Mouse (Mus musculus) NIH3T3 (cell line): Measurements from ENCODE around the gene Ube2u.
"Not testable (repeated sequence)": the region's sequence is repeated elsewhere in the genome, so short reads cannot be mapped to it uniquely, and the experiment has no call there.

ENCODE experiments used
- DNase-seq: peaks from one replicate; pipeline ENCODE4 v3.0.0-alpha.2; 2012; ENCODE audit warnings: low read depth

Gene Ube2u

DNA sequence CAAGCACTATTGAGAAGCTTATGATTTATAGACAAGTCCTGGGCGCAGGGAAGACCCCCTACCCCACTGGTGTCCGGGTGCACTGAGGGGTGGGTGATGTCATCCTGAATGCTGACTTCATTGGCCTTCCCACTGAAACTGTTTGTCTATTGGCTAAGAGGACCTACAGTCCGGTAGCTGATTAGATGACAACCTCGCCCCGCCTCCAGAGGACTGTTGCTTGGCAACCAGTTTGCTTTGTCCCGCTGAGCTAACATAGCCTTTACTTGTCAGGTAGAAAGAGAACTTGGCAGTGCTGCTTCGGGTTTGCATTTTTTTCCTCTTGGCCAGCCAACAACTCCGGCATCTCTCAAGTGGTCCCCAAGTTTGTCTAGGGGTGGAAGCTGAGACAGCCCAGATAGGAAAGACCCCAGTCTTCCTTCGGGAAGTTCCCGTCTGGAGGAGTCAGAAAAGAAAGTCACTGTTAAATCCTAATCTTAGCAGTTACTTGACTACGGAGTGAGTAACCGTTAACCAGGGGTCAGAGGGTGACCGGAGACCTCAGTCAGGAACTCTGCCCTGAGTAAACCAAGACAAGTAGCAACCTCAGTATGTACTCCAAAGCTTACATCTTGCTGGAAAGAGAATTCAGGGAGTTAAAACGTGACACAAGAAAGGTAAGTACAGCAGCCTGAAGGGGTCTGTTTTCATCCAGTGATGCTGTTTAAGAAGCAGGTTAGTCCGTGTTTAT is at the start of gene Ube2u:
TSS of gene Ube2u (plus strand) at position 258 of the 730 bp plus-strand sequence.
- DNase-seq: no peak

DNA sequence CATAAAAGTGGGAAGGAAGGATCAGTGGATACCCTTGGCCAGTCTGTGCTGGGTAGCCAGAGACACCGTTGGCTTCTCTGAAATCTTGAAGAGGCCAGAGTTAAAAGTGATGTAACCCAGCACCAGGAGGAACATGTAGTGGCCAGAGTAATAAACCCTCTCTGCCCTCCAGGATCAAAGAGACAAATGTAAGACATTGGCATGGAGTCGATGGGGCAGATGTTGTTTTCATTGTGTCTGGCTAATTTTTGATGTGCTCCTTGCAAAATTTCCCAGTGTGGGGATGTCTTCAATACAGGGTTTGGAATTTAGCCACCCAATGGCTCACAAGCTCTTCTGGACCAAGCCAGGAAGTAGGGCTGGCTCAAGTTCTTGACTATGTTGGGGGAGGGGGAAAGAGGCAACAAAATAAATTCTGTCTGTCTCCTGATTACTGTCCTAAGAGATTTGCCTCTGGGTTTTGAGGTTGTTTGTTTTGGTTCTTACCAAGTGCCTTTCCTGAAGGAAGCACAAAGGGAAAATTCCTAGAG is 49.2 kb upstream of the Ube2u start:
- peak; percentile 19 for DNase-seq

- peak; percentile 52 for DNase-seq
These were observed 43.1 kb upstream of the Ube2u start for GRCm38 (mm10) chr4:100435281-100436168.

GRCm38 (mm10) chr4:100436169-100436547 is 42.5 kb upstream of the Ube2u start:
- no peak for DNase-seq

DNA sequence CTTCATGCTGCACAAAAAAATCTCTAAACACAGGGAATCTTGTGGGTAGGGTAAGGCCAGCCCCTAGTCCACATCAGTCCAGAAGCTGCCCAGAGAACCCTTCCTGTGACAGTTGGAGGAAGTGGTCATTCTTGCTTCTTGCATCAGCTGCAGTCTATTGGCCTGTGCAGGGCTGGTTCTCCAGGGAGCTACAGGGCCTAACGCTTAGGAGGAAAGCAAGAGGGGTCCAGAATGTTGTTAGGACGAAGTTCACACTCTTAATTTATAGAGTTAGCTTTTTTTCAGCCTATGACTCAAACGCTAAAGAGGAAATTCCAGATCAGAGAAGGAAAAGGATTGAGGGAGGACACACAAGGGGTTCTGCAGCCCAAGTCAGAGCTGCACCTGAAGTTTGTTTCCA is 31.8 kb upstream of the Ube2u start:
- peak; percentile 28 for DNase-seq

- DNase-seq: peak; percentile 86
These were observed 16.0 kb upstream of the Ube2u start for GRCm38 (mm10) chr4:100462493-100463120.

- DNase-seq: no peak
These were observed 9.8 kb downstream of the Ube2u start for GRCm38 (mm10) chr4:100488447-100488846.

DNA sequence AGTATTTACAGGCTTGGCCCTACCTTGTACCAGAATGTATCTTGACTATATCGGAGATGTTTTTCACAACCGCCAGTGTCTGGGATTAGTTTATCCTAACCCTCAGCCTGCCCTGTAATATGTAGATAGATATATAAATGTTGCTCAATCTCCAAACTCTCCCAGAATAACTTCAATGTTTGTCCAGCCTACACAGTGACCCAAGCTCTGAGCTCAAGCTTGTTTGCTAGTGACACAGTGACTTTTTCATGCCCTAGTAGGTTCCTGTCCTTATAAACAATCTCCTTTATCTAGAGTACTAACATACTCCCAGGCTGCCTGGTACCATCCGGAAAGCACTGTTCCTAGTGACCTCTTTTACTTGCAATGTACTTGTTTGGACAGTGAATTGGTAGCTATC is 16.5 kb downstream of the Ube2u start:
- no peak for DNase-seq

DNA sequence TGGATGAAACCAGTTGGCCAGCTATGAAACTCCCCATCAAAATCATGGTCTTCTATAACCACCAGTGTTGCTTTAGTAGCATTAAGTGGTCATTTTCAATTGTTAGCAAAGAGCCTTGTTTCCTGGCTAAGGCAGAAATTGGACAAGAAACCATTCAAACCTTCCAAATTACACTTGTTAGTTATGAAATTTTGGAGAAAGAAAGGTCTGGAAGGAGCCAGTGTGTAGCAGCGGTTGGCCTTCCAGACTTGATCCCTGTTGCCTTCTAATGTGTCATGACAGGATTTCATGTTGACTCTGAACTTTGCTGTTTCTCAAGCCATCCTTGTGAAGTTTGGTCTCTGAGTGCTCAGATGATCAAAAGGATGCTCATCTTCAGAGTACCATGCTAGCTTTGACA is 17.9 kb downstream of the Ube2u start:
- DNase-seq: peak; percentile 39

GRCm38 (mm10) chr4:100498192-100498591 is 19.5 kb downstream of the Ube2u start:
- DNase-seq: peak; percentile 71

DNA sequence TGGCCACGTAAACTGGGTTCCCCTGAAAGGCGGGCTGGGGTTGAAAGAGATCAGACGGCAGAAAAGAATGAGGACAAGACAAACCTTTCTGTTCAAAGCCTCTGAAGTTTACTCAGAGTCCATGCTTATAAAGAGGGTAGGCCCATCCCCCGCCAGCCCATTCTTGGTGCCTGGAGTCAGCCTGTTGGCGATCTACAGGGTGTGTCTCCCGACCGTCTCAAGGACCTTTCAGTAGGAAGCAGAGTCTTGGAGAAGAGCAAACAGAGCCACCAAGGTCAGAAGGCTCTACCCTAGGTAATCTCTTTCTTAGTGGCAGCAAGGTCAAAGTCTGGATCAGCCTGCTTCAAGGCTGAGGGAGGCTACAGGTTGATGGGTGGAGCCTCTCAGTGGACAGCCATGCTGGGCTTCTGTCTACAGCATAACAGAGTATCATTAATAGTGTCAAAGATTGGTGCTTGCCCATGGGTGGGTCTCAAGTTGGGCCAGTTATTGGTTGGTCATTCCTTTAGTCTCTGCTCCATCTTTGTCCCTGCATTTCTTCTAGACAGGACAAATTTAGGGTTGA is 20.5 kb downstream of the Ube2u start:
- DNase-seq: not testable (repeated sequence)

DNA sequence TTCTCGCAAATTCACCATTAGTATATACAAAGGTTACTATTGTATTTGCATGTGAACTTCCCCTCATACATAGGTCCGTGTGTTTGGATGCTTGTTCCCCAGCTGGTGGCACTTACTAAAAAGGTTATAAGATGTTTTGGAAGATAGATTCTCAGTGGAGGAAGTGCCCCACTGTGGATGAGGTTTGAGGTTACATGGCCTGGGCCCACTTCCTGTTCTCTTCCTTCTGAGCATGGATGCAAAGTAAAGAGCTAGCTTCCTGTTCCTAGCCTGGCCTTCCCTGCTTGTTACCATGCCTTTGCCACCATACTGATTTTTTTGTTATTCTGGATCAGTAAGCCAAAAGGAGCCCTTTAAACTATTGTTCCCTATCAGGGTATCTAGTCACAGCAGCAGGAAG is 24.7 kb downstream of the Ube2u start:
- no peak for DNase-seq

DNA sequence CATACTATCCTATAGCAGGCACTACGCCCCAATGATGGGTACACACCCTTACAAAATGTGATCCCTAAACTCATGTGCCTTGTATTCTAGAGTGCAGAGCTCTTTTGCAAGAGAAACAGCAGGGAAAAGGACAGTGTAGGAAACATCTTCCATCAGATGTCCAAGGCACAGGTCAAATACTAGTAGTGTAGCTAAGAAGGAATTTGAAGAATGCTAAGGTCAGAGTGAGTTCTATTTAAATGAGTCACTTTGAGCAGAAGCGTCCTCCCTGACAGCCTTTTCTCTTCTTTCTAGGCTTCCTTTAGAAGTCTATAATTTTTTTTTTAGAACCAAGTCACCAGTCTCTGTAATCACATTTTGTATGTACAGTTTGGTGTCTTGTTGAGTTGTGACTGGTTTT is 39.0 kb downstream of the Ube2u start:
- no peak for DNase-seq

GRCm38 (mm10) chr4:100522534-100522933 is 43.9 kb downstream of the Ube2u start:
- DNase-seq: no peak

DNA sequence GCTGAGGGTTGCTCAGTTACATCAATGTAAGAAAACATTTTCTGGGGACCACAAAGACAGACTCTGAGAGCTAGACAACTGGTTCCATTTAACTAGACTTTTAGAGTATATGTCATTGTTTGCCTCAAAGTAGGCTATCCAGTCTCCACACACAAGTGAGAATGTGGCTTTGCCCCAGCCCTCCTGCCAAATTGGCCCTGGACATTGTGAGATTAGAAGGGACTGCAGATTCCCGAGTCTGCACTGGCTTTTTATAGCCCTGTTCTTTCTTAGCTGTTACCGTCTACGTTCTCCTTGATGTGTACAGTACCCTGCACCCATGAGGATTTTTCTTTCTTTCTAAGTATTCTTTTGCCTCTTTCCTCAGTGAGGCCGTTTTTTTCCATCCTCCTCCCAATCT is 46.1 kb downstream of the Ube2u start:
- DNase-seq: no peak

DNA sequence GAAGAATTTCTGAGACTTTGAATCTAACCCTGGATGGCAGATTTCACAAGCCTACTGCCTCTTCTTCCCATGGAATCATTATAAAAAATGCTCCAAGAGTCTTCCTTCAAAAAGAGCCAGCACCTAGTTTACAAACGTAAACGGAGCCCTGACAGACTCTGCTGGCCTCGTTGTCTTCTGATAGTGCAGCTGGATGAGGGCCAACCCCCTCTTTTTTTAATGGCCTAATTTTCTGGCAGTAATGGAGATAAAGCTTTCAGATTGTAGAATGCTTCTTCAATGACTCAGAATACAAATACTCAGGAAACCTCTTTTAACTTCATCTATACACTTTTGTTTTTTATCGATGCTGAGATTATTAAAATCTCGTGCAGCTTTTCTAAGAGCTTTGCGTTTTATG is 47.6 kb downstream of the Ube2u start:
- DNase-seq: peak; percentile 29

DNA sequence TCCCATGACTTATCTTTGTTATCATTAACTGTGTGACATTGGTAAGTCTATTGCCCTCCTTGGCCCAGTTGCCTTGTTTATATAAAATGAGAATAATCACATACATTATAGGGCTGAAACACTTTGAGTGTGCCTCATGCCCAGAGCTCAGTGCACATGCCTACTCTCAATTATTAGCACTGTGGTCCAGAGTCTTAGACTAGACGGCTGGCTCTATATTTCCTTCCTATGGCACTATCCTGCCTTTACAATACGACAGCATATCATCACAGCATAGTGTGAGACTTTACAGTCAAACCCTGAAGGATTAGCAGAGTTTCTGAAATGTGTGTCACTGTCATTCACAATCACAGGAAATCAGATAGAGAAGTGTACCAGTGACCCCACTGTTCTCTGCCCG is 48.4 kb downstream of the Ube2u start:
- DNase-seq: no peak

- peak; percentile 44 for DNase-seq
These were observed 48.9 kb downstream of the Ube2u start for GRCm38 (mm10) chr4:100527554-100528001.

DNA sequence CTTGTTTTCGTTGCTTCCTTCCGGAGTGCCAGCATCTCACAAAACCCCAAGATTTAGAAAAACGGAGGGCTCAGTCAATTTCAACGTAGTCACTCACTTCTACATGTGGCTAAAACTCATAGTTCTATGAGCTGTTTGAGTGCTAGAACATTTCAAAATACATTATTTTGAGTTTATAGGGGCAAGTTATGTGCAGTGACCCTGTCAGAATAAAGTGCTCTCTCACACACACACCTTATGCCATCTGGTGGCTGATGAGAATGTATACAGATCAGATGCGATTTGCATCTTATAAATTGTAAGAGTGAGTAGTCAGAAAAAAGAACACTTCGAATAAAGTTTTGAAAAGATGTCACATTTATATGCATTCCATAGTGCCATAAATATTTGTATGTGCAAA is 55.0 kb downstream of the Ube2u start:
- DNase-seq: peak; percentile 66

DNA sequence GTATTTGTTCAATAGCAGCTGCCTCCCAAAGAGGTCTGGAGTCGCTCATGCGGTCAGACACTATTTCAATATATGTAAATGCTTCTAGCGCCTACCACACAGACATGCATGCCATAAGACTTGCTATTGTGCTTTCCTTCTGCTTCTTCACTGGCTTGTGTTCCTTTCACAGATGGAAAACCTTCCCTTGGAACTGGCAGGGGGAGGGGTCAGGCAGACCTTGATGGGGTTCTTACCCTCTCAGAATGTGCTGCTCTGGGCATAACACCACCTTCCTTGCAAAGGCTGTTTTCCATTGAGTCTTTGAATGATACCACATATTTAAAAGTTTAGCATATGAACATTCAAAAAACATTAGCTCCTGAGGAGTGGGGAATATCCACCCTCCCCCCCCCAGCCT is 56.3 kb downstream of the Ube2u start:
- DNase-seq: no peak

DNA sequence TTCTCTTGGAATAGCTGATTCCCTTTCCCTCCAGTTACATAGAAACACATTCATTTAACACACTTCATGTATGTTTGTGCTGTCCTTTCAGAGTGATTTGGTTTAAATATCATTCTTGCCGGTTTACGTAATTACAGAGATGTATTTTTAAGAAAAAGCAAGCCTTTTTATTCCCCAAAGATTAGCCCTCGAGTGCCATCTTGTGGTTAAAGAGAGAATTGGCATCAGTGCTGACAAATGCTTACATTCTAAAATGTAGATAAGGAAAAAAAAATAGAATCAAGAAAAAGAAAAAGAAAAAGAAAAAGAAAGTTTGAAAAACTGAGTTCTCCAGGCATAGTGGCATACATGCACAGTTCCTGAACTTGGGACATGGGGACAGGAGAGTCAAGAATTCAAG is 59.2 kb downstream of the Ube2u start:
- peak; percentile 94 for DNase-seq

GRCm38 (mm10) chr4:100539483-100539882 is 60.8 kb downstream of the Ube2u start:
- no peak for DNase-seq
